Mouse (Mus musculus) left cerebral cortex, adult 6 months (tissue): ENCODE data around the gene Ldoc1. TPM values are rescaled to one million over a fixed set of nuclear protein-coding genes. Genes with fewer than 3 reads are reported as not detected.

Source experiments
- long read RNA-seq, 2 experiments: library from polyadenylated mRNA; unstranded; transcript quantifications; one replicate each; pipeline ENCODE4 v2.0.0; 2019 to 2020
- polyA plus RNA-seq: library from polyadenylated mRNA; unstranded; fragments of <200 nt; fragmentation: Nextera tagmentation; gene quantifications from 2 replicates; pipeline ENCODE4 v1.2.3, GENCODE M21; 2021

Gene Ldoc1
- 0.65 and 1.8 TPM in 2 replicates for polyA plus RNA-seq
- long read RNA-seq, experiment 1, partial matches to known transcripts: 0 of 4 reads
- long read RNA-seq, experiment 1, other reads (novel, unspliced or antisense): 0 of 4 reads
- long read RNA-seq, experiment 2, partial matches to known transcripts: 0 of 1 reads
- long read RNA-seq, experiment 2, other reads (novel, unspliced or antisense): 0 of 1 reads

GRCm38 (mm10) chrX:61709302-61710033 is at the start of gene Ldoc1:
Ldoc1 (plus strand) TSS chrX:61709497.

